Mouse (Mus musculus) ovary, postnatal 14 days (tissue): ENCODE results near the gene Pdss2.
"Not testable (repeated sequence)": the region's sequence is repeated elsewhere in the genome, so short reads cannot be mapped to it uniquely, and the experiment has no call there.

Experiments
- DNase-seq: peaks from one replicate; pipeline ENCODE4 v3.0.0; 2022; ENCODE audit warnings: low spot score

The Pdss2 gene

GRCm38 (mm10) chr10:43244262-43244806 lies 23.0 kb downstream of the Pdss2 start:
- DNase-seq, result no peak

GRCm38 (mm10) chr10:43245461-43246200 lies 24.3 kb downstream of the Pdss2 start:
- DNase-seq, result no peak

GRCm38 (mm10) chr10:43247994-43248393 lies 26.7 kb downstream of the Pdss2 start:
- no peak for DNase-seq

GRCm38 (mm10) chr10:43252324-43252723 lies 31.0 kb downstream of the Pdss2 start:
- DNase-seq, result no peak

- DNase-seq, result not testable (repeated sequence)
These were observed 35.7 kb downstream of the Pdss2 start for GRCm38 (mm10) chr10:43256965-43257364.

- not testable (repeated sequence) for DNase-seq
These were observed 36.2 kb downstream of the Pdss2 start for GRCm38 (mm10) chr10:43257500-43257899.

- no peak for DNase-seq
These were observed 50.0 kb downstream of the Pdss2 start for GRCm38 (mm10) chr10:43271318-43271717.

GRCm38 (mm10) chr10:43272381-43272780 lies 51.1 kb downstream of the Pdss2 start:
- DNase-seq, result no peak

- no peak for DNase-seq
These were observed 51.8 kb downstream of the Pdss2 start for GRCm38 (mm10) chr10:43273057-43273456.

- DNase-seq, result no peak
These were observed 54.2 kb downstream of the Pdss2 start for GRCm38 (mm10) chr10:43275446-43275845.

GRCm38 (mm10) chr10:43276116-43276659 lies 54.9 kb downstream of the Pdss2 start:
- no peak for DNase-seq

GRCm38 (mm10) chr10:43277266-43278145 lies 56.2 kb downstream of the Pdss2 start:
- DNase-seq, result no peak

GRCm38 (mm10) chr10:43279637-43280288 lies 58.5 kb downstream of the Pdss2 start:
- DNase-seq, result no peak

GRCm38 (mm10) chr10:43285541-43285940 lies 64.3 kb downstream of the Pdss2 start:
- DNase-seq, result no peak

- DNase-seq, result no peak
These were observed 69.4 kb downstream of the Pdss2 start for GRCm38 (mm10) chr10:43290638-43291230.

GRCm38 (mm10) chr10:43291333-43291736 lies 70.0 kb downstream of the Pdss2 start:
- no peak for DNase-seq

GRCm38 (mm10) chr10:43292454-43292853 lies 71.2 kb downstream of the Pdss2 start:
- DNase-seq, result no peak

GRCm38 (mm10) chr10:43294331-43294730 lies 73.0 kb downstream of the Pdss2 start:
- no peak for DNase-seq

GRCm38 (mm10) chr10:43308105-43308810 lies 87.0 kb downstream of the Pdss2 start:
- no peak for DNase-seq

GRCm38 (mm10) chr10:43310781-43311392 lies 89.6 kb downstream of the Pdss2 start:
- DNase-seq, result peak; percentile 11
